Mouse (Mus musculus) cortical plate, adult 2 months (tissue): ENCODE results near the gene Cdc14b.

ENCODE experiments used
- CTCF ChIP-seq: fragments of 200-500 bp; IDR thresholded peaks from 2 replicates; pipeline ENCODE4 v1.5.1; 2011; ENCODE audit warnings: mild to moderate bottlenecking, control low read depth, low read length; ENCODE audit not compliant: insufficient read depth; ENCODE audit errors: extremely low read depth
- POLR2A ChIP-seq: fragments of 200-500 bp; IDR thresholded peaks from 2 replicates; pipeline ENCODE4 v1.6.1; 2011; ENCODE audit warnings: mild to moderate bottlenecking, low read length, control low read depth; ENCODE audit not compliant: insufficient read depth; ENCODE audit errors: extremely low read depth

GRCm38 (mm10) chr13:64200911-64201310 is 74.2 kb downstream of the Cdc14b start:
- no peak for TF ChIP-seq CTCF
- TF ChIP-seq POLR2A: no peak
